Mouse (Mus musculus) liver, embryonic 14.5 days (tissue): ENCODE measurements around the gene Samd14.

ENCODE experiments used
- CTCF ChIP-seq: IDR thresholded peaks from 2 replicates; pipeline ENCODE4 v1.5.1; 2016; ENCODE audit warnings: antibody characterized with exemption, low read depth, control low read depth
- EP300 ChIP-seq: IDR thresholded peaks from 2 replicates; pipeline ENCODE4 v1.6.1; 2016; ENCODE audit warnings: antibody characterized with exemption, low read depth

GRCm38 (mm10) chr11:95038818-95039655, 29.4 kb downstream of the Samd14 start:
- no peak for TF ChIP-seq CTCF
- no peak for TF ChIP-seq EP300
